Mouse (Mus musculus): ENCODE measurements around the gene Cep128.

Gene Cep128

GRCm38 (mm10) chr12:90954740-90955473 is 429.3 kb downstream of the Cep128 start:
- DNase-seq = no peak
